Mouse (Mus musculus): ENCODE measurements around the gene Cfap77.
A peak's percentile ranks its signal among the peaks of the same experiment; 100 is the strongest.

Cfap77 gene

GRCm38 (mm10) chr2:28995436-28995835 is 59.4 kb downstream of the Cfap77 start:
- no peak for DNase-seq (ENCODE audit: low spot score)

- DNase-seq (ENCODE audit: low spot score): no peak
These were observed 60.9 kb downstream of the Cfap77 start for GRCm38 (mm10) chr2:28994014-28994413.

- no peak for DNase-seq (ENCODE audit: low spot score)
These were observed 66.1 kb downstream of the Cfap77 start for GRCm38 (mm10) chr2:28988781-28989180.

- DNase-seq (ENCODE audit: low spot score): no peak
These were observed 74.6 kb downstream of the Cfap77 start for GRCm38 (mm10) chr2:28980080-28980910.

- DNase-seq (ENCODE audit: low spot score): no peak
These were observed 76.4 kb downstream of the Cfap77 start for GRCm38 (mm10) chr2:28978461-28978860.

GRCm38 (mm10) chr2:28976635-28977034 is 78.2 kb downstream of the Cfap77 start:
- peak; percentile 68 for DNase-seq (ENCODE audit: low spot score)

- DNase-seq (ENCODE audit: low spot score): no peak
These were observed 79.3 kb downstream of the Cfap77 start for GRCm38 (mm10) chr2:28975604-28976003.

- DNase-seq (ENCODE audit: low spot score): no peak
These were observed 80.3 kb downstream of the Cfap77 start for GRCm38 (mm10) chr2:28974520-28974919.

GRCm38 (mm10) chr2:28973832-28974450 is 80.9 kb downstream of the Cfap77 start:
- no peak for DNase-seq (ENCODE audit: low spot score)

- DNase-seq (ENCODE audit: low spot score): no peak
These were observed 84.4 kb downstream of the Cfap77 start for GRCm38 (mm10) chr2:28970424-28970823.

GRCm38 (mm10) chr2:28968278-28968677 is 86.6 kb downstream of the Cfap77 start:
- no peak for DNase-seq (ENCODE audit: low spot score)

GRCm38 (mm10) chr2:28966151-28966795 is 88.6 kb downstream of the Cfap77 start:
- DNase-seq (ENCODE audit: low spot score): no peak

GRCm38 (mm10) chr2:28963565-28963964 is 91.3 kb downstream of the Cfap77 start:
- no peak for DNase-seq (ENCODE audit: low spot score)

- DNase-seq (ENCODE audit: low spot score): no peak
These were observed 93.2 kb downstream of the Cfap77 start for GRCm38 (mm10) chr2:28961636-28962035.

GRCm38 (mm10) chr2:28961024-28961585 is 93.8 kb downstream of the Cfap77 start:
- DNase-seq (ENCODE audit: low spot score): no peak

- DNase-seq (ENCODE audit: low spot score): no peak
These were observed 98.0 kb downstream of the Cfap77 start for GRCm38 (mm10) chr2:28956874-28957273.

GRCm38 (mm10) chr2:28954595-28954994 is 100.3 kb downstream of the Cfap77 start:
- no peak for DNase-seq (ENCODE audit: low spot score)

- DNase-seq (ENCODE audit: low spot score): no peak
These were observed 101.9 kb downstream of the Cfap77 start for GRCm38 (mm10) chr2:28952981-28953380.

GRCm38 (mm10) chr2:28946312-28946711 is 108.6 kb downstream of the Cfap77 start:
- DNase-seq (ENCODE audit: low spot score): no peak

GRCm38 (mm10) chr2:28945388-28945787 is 109.5 kb downstream of the Cfap77 start:
- DNase-seq (ENCODE audit: low spot score): no peak

GRCm38 (mm10) chr2:28943666-28944516 is 111.0 kb downstream of the Cfap77 start:
- DNase-seq (ENCODE audit: low spot score): no peak

GRCm38 (mm10) chr2:28938997-28939396 is 115.9 kb downstream of the Cfap77 start:
- no peak for DNase-seq (ENCODE audit: low spot score)

Measured in ovary, postnatal 14 days (tissue).